In the genomic region with DNA sequence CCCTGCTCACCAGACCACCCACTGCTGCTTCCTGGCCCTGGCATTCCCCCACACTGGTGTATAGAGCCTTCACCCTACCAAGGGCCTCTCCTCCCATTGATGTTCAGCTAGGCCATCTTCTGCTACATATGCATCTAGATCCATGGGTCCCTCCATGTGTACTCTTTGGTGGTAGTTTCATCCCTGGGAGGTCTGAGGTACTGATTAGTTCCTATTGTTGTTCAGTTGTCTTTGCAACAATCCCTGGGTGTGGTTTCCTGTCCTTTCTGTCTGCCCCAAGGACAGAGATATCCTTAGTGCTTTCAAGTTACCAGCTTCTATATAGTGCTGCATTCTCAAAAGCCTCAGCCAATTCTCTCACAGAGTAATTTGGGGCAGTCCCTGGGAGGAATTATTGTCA, we compare ENCODE assay signal across 17 mouse cellular contexts.
"Had no signal": no experiment of that assay in that cellular context is flagged by ENCODE, and none has a peak within 500 bp of the region (broad histone marks: within the 10 kb centered on the region; RNA-seq: fewer than 3 reads in every experiment).

No protein-coding gene starts in this region.

- H3K4me1 ChIP-seq: lung, embryonic 15.5 days; megakaryocyte, embryonic 14.5 days; midbrain, embryonic 13.5 days; midbrain, embryonic 15.5 days; neural tube, embryonic 12.5 days had no signal

- H3K36me3 ChIP-seq: lung, embryonic 15.5 days; midbrain, embryonic 13.5 days; midbrain, embryonic 15.5 days; neural tube, embryonic 12.5 days had no signal

- H3K4me3 ChIP-seq: lung, embryonic 15.5 days; megakaryocyte, embryonic 14.5 days; midbrain, embryonic 13.5 days; midbrain, embryonic 15.5 days; neural tube, embryonic 12.5 days had no signal

- H3K9ac ChIP-seq: liver, postnatal 0 days; lung, embryonic 15.5 days; midbrain, embryonic 13.5 days; midbrain, embryonic 15.5 days; neural tube, embryonic 12.5 days had no signal

- DNase-seq: liver, postnatal 0 days; lung, adult 2 months; lung, postnatal 14 days; lung, postnatal 36 days; right cerebral cortex, postnatal 14 days; spleen, adult 18-20 months; thymus, adult 18-20 months; thymus, postnatal 14 days; thymus, postnatal 36 days had no signal

- H3K9me3 ChIP-seq: lung, embryonic 15.5 days; megakaryocyte, embryonic 14.5 days; midbrain, embryonic 13.5 days; midbrain, embryonic 15.5 days; neural tube, embryonic 12.5 days had no signal

- ATAC-seq: liver, postnatal 0 days; lung, postnatal 0 days; midbrain, embryonic 13.5 days; midbrain, embryonic 15.5 days had no signal

- H3K27me3 ChIP-seq: lung, embryonic 15.5 days; megakaryocyte, embryonic 14.5 days; midbrain, embryonic 13.5 days; midbrain, embryonic 15.5 days; neural tube, embryonic 12.5 days had no signal

- H3K27ac ChIP-seq: lung, embryonic 15.5 days; macrophage; midbrain, embryonic 13.5 days; midbrain, embryonic 15.5 days; neural tube, embryonic 12.5 days had no signal

- H3K4me2 ChIP-seq: lung, embryonic 15.5 days; midbrain, embryonic 11.5 days; midbrain, embryonic 13.5 days; midbrain, embryonic 15.5 days; neural tube, embryonic 12.5 days had no signal
